Mouse (Mus musculus): ENCODE measurements around the gene Boc. TPM values are rescaled to one million over a fixed set of nuclear protein-coding genes. Genes with fewer than 3 reads are reported as not detected.

Boc gene
- polyA plus RNA-seq, 1 experiment from 2014 or later = 14.2 TPM

- Histone ChIP-seq H3K27ac (ENCODE audit: low read depth) (no peak overlapping the region), H3K9ac (ENCODE audit: low read length) (no peak overlapping the region), H3K4me3 (ENCODE audit: low read depth, low read length) (no peak overlapping the region), H3K27me3 (replicated peaks; ENCODE audit: control insufficient read depth, insufficient read depth, low read length) (no peaks in the 10 kb centered on the region), H3K9me3 (ENCODE audit: control insufficient read depth, low read length) (no peaks in the 10 kb centered on the region), H3K36me3 (ENCODE audit: control insufficient read depth, insufficient read depth, low read length) (no peaks in the 10 kb centered on the region), H3K4me1 (replicated peaks; ENCODE audit: control insufficient read depth, insufficient read depth, low read length) (peaks cover 29% of the 10 kb centered on the region), H3K4me2 (ENCODE audit: low read length) (no peak overlapping the region)
- no peak for ATAC-seq (replicated peaks; ENCODE audit: low FRiP score, low TSS enrichment, low read depth)
- 64% methylated on average over 8 of the region's 8 CpGs for WGBS
- DNase-seq (ENCODE audit: low spot score) = no peak
Observed at GRCm38 (mm10) chr16:44539611-44540010, 19.1 kb downstream of the Boc start.

GRCm38 (mm10) chr16:44538401-44539395 is 20.0 kb downstream of the Boc start:
- 42% methylated on average over 16 of the region's 16 CpGs for WGBS

GRCm38 (mm10) chr16:44534122-44534521 is 24.6 kb downstream of the Boc start:
- Histone ChIP-seq H3K9ac (ENCODE audit: low read length) (no peak overlapping the region), H3K27me3 (replicated peaks; ENCODE audit: control insufficient read depth, insufficient read depth, low read length) (no peaks in the 10 kb centered on the region), H3K36me3 (ENCODE audit: control insufficient read depth, insufficient read depth, low read length) (0 out of 2 replicates have a peak, but pooled peaks cover 4% of the 10 kb centered on the region), H3K9me3 (ENCODE audit: control insufficient read depth, low read length) (0 out of 2 replicates have a peak, but pooled peaks cover 5% of the 10 kb centered on the region), H3K27ac (ENCODE audit: low read depth) (no peak overlapping the region), H3K4me2 (ENCODE audit: low read length) (no peak overlapping the region), H3K4me1 (replicated peaks; ENCODE audit: control insufficient read depth, insufficient read depth, low read length) (peaks cover 30% of the 10 kb centered on the region), H3K4me3 (ENCODE audit: low read depth, low read length) (no peak overlapping the region)
- ATAC-seq (replicated peaks; ENCODE audit: low FRiP score, low TSS enrichment, low read depth) = no peak
- no peak for DNase-seq (ENCODE audit: low spot score)
- WGBS = 26% methylated on average over 7 of the region's 7 CpGs

More at GRCm38 (mm10) chr16:44538401-44539395, 20.0 kb downstream of the Boc start:
- peak overlapping the region; percentile 19; the same call in 1 of the 2 replicates for H3K27ac ChIP-seq (ENCODE audit: low read depth)
- peaks cover 31% of the 10 kb centered on the region for H3K4me1 ChIP-seq (replicated peaks; ENCODE audit: control insufficient read depth, insufficient read depth, low read length)
- ATAC-seq (replicated peaks; ENCODE audit: low FRiP score, low TSS enrichment, low read depth) (no peak), DNase-seq (ENCODE audit: low spot score) (no peak)
- no peak overlapping the region for H3K4me3 ChIP-seq (ENCODE audit: low read depth, low read length)
- H3K4me2 ChIP-seq (ENCODE audit: low read length) = 0 out of 2 replicates have a peak overlapping the region, but pooled peaks have one; percentile 10
- no peak overlapping the region for H3K9ac ChIP-seq (ENCODE audit: low read length)
- no peaks in the 10 kb centered on the region for H3K27me3 ChIP-seq (replicated peaks; ENCODE audit: control insufficient read depth, insufficient read depth, low read length)
- no peaks in the 10 kb centered on the region for H3K9me3 ChIP-seq (ENCODE audit: control insufficient read depth, low read length)
- H3K36me3 ChIP-seq (ENCODE audit: control insufficient read depth, insufficient read depth, low read length) = no peaks in the 10 kb centered on the region

- WGBS = 60% methylated on average over 8 of the region's 8 CpGs
- no peak overlapping the region for H3K4me2 ChIP-seq (ENCODE audit: low read length)
- H3K4me3 ChIP-seq (ENCODE audit: low read depth, low read length) = no peak overlapping the region
- no peaks in the 10 kb centered on the region for H3K27me3 ChIP-seq (replicated peaks; ENCODE audit: control insufficient read depth, insufficient read depth, low read length)
- DNase-seq (ENCODE audit: low spot score) = no peak
- peaks cover 27% of the 10 kb centered on the region for H3K4me1 ChIP-seq (replicated peaks; ENCODE audit: control insufficient read depth, insufficient read depth, low read length)
- H3K36me3 ChIP-seq (ENCODE audit: control insufficient read depth, insufficient read depth, low read length) = 0 out of 2 replicates have a peak, but pooled peaks cover 4% of the 10 kb centered on the region
- H3K27ac ChIP-seq (ENCODE audit: low read depth) = no peak overlapping the region
- 0 out of 2 replicates have a peak, but pooled peaks cover 5% of the 10 kb centered on the region for H3K9me3 ChIP-seq (ENCODE audit: control insufficient read depth, low read length)
- ATAC-seq (replicated peaks; ENCODE audit: low FRiP score, low TSS enrichment, low read depth) = no peak
- H3K9ac ChIP-seq (ENCODE audit: low read length) = no peak overlapping the region
Observed at GRCm38 (mm10) chr16:44533522-44533921, 25.2 kb downstream of the Boc start.

- H3K4me3 ChIP-seq (ENCODE audit: low read depth, low read length) = no peak overlapping the region
- H3K27me3 ChIP-seq (replicated peaks; ENCODE audit: control insufficient read depth, insufficient read depth, low read length) = no peaks in the 10 kb centered on the region
- DNase-seq (ENCODE audit: low spot score) = no peak
- no peak for ATAC-seq (replicated peaks; ENCODE audit: low FRiP score, low TSS enrichment, low read depth)
- 0 out of 2 replicates have a peak, but pooled peaks cover 4% of the 10 kb centered on the region for H3K36me3 ChIP-seq (ENCODE audit: control insufficient read depth, insufficient read depth, low read length)
- H3K9ac ChIP-seq (ENCODE audit: low read length) = no peak overlapping the region
- no peak overlapping the region for H3K27ac ChIP-seq (ENCODE audit: low read depth)
- 0 out of 2 replicates have a peak, but pooled peaks cover 5% of the 10 kb centered on the region for H3K9me3 ChIP-seq (ENCODE audit: control insufficient read depth, low read length)
- peaks cover 20% of the 10 kb centered on the region for H3K4me1 ChIP-seq (replicated peaks; ENCODE audit: control insufficient read depth, insufficient read depth, low read length)
- 65% methylated on average over 16 of the region's 16 CpGs for whole genome bisulfite sequencing
- no peak overlapping the region for H3K4me2 ChIP-seq (ENCODE audit: low read length)
Observed at GRCm38 (mm10) chr16:44532851-44533250, 25.8 kb downstream of the Boc start.

- ATAC-seq (replicated peaks; ENCODE audit: low FRiP score, low TSS enrichment, low read depth) = no peak
- Histone ChIP-seq H3K4me1 (replicated peaks; ENCODE audit: control insufficient read depth, insufficient read depth, low read length) (peaks cover 25% of the 10 kb centered on the region), H3K27ac (ENCODE audit: low read depth) (peak overlapping the region; percentile 9; the same call in 1 of the 2 replicates), H3K9ac (ENCODE audit: low read length) (no peak overlapping the region), H3K9me3 (ENCODE audit: control insufficient read depth, low read length) (0 out of 2 replicates have a peak, but pooled peaks cover 5% of the 10 kb centered on the region), H3K4me3 (ENCODE audit: low read depth, low read length) (peak overlapping the region; percentile 6; the same call in 1 of the 2 replicates), H3K4me2 (ENCODE audit: low read length) (peak overlapping the region; percentile 44), H3K27me3 (replicated peaks; ENCODE audit: control insufficient read depth, insufficient read depth, low read length) (no peaks in the 10 kb centered on the region), H3K36me3 (ENCODE audit: control insufficient read depth, insufficient read depth, low read length) (0 out of 2 replicates have a peak, but pooled peaks cover 4% of the 10 kb centered on the region)
- no peak for DNase-seq (ENCODE audit: low spot score)
- WGBS = 51% methylated on average over 12 of the region's 12 CpGs
Observed at GRCm38 (mm10) chr16:44531239-44531797, 27.4 kb downstream of the Boc start.

GRCm38 (mm10) chr16:44530829-44531228 is 27.9 kb downstream of the Boc start:
- peak overlapping the region; percentile 9; the same call in 1 of the 2 replicates for H3K27ac ChIP-seq (ENCODE audit: low read depth)
- peak overlapping the region; percentile 44 for H3K4me2 ChIP-seq (ENCODE audit: low read length)
- ATAC-seq (replicated peaks; ENCODE audit: low FRiP score, low TSS enrichment, low read depth) (peak; percentile 70), DNase-seq (ENCODE audit: low spot score) (no peak)
- peak overlapping the region; percentile 6; the same call in 1 of the 2 replicates for H3K4me3 ChIP-seq (ENCODE audit: low read depth, low read length)
- 0 out of 2 replicates have a peak, but pooled peaks cover 4% of the 10 kb centered on the region for H3K36me3 ChIP-seq (ENCODE audit: control insufficient read depth, insufficient read depth, low read length)
- H3K9ac ChIP-seq (ENCODE audit: low read length) = no peak overlapping the region
- H3K9me3 ChIP-seq (ENCODE audit: control insufficient read depth, low read length) = 0 out of 2 replicates have a peak, but pooled peaks cover 5% of the 10 kb centered on the region
- peaks cover 25% of the 10 kb centered on the region for H3K4me1 ChIP-seq (replicated peaks; ENCODE audit: control insufficient read depth, insufficient read depth, low read length)
- WGBS = 5% methylated on average over 7 of the region's 7 CpGs
- no peaks in the 10 kb centered on the region for H3K27me3 ChIP-seq (replicated peaks; ENCODE audit: control insufficient read depth, insufficient read depth, low read length)

GRCm38 (mm10) chr16:44530191-44530590 is 28.5 kb downstream of the Boc start:
- 41% methylated on average over 9 of the region's 9 CpGs for WGBS

More at GRCm38 (mm10) chr16:44530191-44530590, 28.5 kb downstream of the Boc start:
- 0 out of 2 replicates have a peak, but pooled peaks cover 5% of the 10 kb centered on the region for H3K9me3 ChIP-seq (ENCODE audit: control insufficient read depth, low read length)
- H3K4me1 ChIP-seq (replicated peaks; ENCODE audit: control insufficient read depth, insufficient read depth, low read length) = peaks cover 25% of the 10 kb centered on the region
- peak overlapping the region; percentile 9; the same call in 1 of the 2 replicates for H3K27ac ChIP-seq (ENCODE audit: low read depth)
- H3K9ac ChIP-seq (ENCODE audit: low read length) = no peak overlapping the region
- ATAC-seq (replicated peaks; ENCODE audit: low FRiP score, low TSS enrichment, low read depth) = no peak
- H3K27me3 ChIP-seq (replicated peaks; ENCODE audit: control insufficient read depth, insufficient read depth, low read length) = no peaks in the 10 kb centered on the region
- H3K4me3 ChIP-seq (ENCODE audit: low read depth, low read length) = no peak overlapping the region
- peak; percentile 53 for DNase-seq (ENCODE audit: low spot score)
- H3K36me3 ChIP-seq (ENCODE audit: control insufficient read depth, insufficient read depth, low read length) = 0 out of 2 replicates have a peak, but pooled peaks cover 4% of the 10 kb centered on the region
- peak overlapping the region; percentile 44 for H3K4me2 ChIP-seq (ENCODE audit: low read length)

Data from intestine, embryonic 14.5 days (tissue).